Mouse (Mus musculus): ENCODE measurements around the gene Adarb2.

DNA sequence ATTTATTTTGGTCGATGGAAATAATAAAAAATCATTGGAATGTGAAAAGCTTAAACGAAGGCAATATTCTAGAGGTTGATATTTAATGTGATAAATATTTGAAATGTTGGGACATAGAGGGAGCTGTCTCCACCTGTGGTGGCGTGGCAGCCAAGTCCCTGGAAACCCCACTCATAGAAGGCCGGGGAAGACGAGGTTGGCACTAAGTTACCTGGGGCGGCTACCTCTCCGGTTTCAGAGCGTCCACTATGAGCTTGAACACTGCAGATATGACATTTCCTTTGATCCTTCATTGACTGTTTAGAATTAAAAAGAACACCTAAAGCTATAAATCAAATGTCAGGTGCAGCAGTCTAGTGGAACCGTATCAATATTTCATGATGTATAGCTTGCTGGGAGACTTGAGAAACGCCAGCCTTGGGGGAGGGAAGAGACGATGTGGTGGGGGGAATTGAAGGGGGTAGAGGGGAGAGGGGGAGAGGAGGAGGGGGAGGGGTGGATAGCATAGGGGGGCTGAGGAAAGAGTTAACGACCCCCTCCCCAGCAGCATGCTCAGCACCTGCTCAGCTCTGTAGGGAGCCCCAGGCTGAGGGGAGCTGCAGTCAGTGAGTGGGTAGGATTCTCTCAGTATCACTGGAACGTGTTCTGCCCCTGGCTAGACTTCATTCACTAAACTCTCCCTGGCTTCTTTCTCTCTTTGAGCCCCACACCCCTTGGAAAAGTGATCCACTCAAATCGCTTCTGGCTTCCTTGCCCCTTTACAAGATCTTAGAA is 410.1 kb downstream of the Adarb2 start:
- no peak for TF ChIP-seq POLR2A (IDR thresholded peaks at IDR 0.05; ENCODE audit: extremely low read depth, insufficient read depth, low read length)
- no peak for TF ChIP-seq CTCF (IDR thresholded peaks at IDR 0.05; ENCODE audit: low read depth, low read length)
